Mouse (Mus musculus) Patski (cell line): ENCODE measurements around the gene Usp9x. TPM values are rescaled to one million over a fixed set of nuclear protein-coding genes. Genes with fewer than 3 reads are reported as not detected.

Source experiments
- ATAC-seq: fragments of 100-300 bp; one replicate; pipeline ENCODE4 v1.8.0; 2021
- CTCF ChIA-PET: fragments of 350-600 bp; sonication (Branson Sonifier 250); formaldehyde crosslinking; loops from one replicate; lab custom pipeline; 2022; ENCODE audit warnings: inconsistent platforms; lab: Charles Lee
- POLR2A ChIA-PET: fragments of 350-600 bp; sonication (Branson Sonifier 250); formaldehyde crosslinking; loops from one replicate; lab custom pipeline; 2022; ENCODE audit warnings: antibody characterized with exemption, inconsistent platforms; lab: Charles Lee
- DNase-seq: peaks from one replicate; pipeline ENCODE4 v3.0.0-alpha.2; 2011; ENCODE audit warnings: low read depth, low spot score
- H3K27me3 ChIP-seq: fragments of 371-371 bp; one replicate; pipeline ENCODE4 v1.5.1; 2021
- CTCF ChIP-seq: fragments of 100-300 bp; IDR thresholded peaks from one replicate; pipeline ENCODE4 v1.5.1; 2021
- in situ Hi-C: fragments of 300-500 bp; cut with MboI; formaldehyde crosslinking; loops from 3 replicates; pipeline ENCODE4 v1.11.1; 2018; ENCODE audit warnings: low pct_unique_long_range_greater_than_20kb, mixed read lengths
- polyA plus RNA-seq: library from polyadenylated mRNA; unstranded; gene quantifications from one replicate; pipeline ENCODE4 v1.2.3, GENCODE M21; 2021

Gene Usp9x
- polyA plus RNA-seq, 1 experiment from 2014 or later, result 122 TPM

DNA sequence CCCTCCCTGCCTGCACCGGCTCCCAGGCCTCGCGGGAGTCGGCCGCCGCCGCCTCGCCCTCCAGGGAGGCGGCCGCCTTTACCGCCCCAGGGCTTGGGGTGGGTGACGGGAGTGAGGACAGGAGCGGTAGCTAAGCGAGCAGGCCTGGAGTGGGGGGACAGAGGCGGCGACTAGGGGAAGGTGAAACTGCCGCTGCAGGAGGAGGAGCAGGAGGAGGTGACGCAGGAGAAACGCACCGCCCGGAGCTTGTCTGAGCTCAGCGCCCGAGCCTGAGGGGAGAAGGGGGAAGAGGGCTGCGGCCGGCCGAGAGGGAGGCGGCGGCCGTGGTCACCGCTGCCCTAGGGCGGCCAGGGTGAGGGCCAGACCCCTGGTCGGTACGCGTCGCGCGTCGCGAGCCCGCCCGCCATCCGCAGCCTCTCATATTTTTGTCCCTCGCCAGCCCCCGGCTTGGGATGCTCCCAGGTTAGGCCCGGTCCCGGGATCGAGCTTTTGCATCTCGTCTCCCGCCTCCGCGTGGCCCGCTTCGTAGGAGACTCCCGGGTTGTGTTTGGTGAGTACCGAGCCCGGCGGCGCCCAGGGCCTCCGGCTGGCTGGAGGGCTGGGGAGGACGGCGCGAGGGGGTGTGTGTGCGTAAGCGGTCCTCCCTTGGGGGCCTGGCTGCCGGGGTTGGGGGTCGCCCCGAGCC is 620 bp downstream of the Usp9x start:
- H3K27me3 ChIP-seq, result no peaks in the 10 kb centered on the region
- CTCF ChIA-PET, result interaction anchor here (0.7 to 1.1 kb wide), 2 partner anchors 22 to 30 kb away, joined by 3 read pairs; no protein-coding TSS in a partner anchor
- in situ Hi-C loops, result loop anchor here (10.0 kb wide), 1 partner anchor 147 kb away; no protein-coding TSS in a partner anchor
- no peak for TF ChIP-seq CTCF
- ATAC-seq (peak; percentile 65), DNase-seq (no peak)
- POLR2A ChIA-PET, result interaction anchor here (0.8 to 1.3 kb wide), 2 partner anchors 23 to 47 kb away, joined by 3 to 4 read pairs; no protein-coding TSS in a partner anchor

DNA sequence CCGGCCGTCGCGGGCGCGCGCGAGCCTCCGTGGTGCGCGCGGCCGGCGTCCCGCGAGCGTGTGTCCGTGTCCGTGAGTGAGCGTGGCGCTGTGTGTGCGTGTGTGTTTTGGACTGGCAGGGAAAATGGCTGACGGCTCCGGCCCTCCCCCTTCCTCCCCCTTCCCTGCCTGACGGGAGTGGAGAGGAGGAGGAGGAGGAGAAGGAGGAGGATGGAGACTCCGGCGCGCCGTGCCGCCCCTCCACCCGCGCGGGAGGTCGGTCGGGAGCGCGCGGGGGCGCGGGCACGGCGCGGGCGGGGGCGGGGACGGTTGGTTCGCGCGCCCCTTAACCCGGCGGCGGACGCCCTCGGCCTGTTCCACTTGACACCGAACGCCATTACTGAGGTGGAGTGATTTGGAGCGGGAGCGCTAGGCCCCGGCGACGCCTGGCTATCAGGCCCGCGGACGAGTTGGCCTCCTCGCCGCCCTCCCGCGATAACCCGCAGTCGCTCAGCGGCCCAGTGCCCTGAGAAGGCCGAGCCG is 1.2 kb downstream of the Usp9x start:
- no peaks in the 10 kb centered on the region for H3K27me3 ChIP-seq
- CTCF ChIA-PET, result no interaction called here
- POLR2A ChIA-PET, result no interaction called here
- no peak for DNase-seq
- no peak for TF ChIP-seq CTCF
- no peak for ATAC-seq
- in situ Hi-C loops, result loop anchor here (10.0 kb wide), 1 partner anchor 148 kb away; no protein-coding TSS in a partner anchor

DNA sequence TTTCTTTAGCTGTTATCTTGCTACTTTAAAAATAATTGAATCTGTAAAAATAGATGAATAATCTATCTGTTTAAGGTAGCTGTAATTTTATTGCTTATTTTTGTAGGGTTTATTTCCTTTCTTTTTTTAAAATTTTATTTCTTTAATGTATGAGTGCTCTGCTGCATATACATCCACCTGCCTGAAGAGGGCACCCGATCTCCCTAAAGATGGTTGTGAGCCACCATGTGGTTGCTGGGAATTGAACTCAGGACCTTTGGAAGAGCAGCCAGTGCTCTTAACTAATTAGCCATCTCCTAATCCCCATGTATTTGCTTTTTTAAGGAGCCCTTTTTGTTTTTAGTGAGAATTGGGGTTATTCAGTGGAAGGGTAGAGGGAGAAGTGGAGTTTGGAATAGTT is 14.3 kb downstream of the Usp9x start:
- in situ Hi-C loops, result no loop called here
- ATAC-seq (no peak), DNase-seq (no peak)
- peaks cover 21% of the 10 kb centered on the region for H3K27me3 ChIP-seq
- POLR2A ChIA-PET, result no interaction called here
- peak; percentile 62 for TF ChIP-seq CTCF
- CTCF ChIA-PET, result no interaction called here

DNA sequence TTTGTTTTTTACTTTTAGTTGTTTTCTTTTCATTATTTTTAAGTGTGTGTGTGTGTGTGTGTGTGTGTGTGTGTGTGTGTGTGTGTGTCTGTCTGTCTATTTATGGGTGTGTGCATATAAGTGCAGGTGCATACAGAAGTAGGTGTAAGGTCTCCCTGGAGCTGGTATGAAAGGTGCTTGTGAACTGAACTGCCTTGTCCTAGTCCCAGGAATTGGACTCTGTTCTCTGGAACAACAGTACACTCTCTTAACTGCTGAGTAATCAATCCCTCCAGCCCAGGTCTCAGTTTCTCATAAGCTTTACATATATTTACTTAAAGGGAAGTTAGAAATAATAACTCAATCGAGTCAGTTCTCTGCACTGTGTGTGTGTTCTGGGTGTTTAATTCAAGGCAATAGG is 25.7 kb downstream of the Usp9x start:
- ATAC-seq (no peak), DNase-seq (no peak)
- in situ Hi-C loops, result no loop called here
- H3K27me3 ChIP-seq, result peaks cover 41% of the 10 kb centered on the region
- POLR2A ChIA-PET, result no interaction called here
- no peak for TF ChIP-seq CTCF
- CTCF ChIA-PET, result no interaction called here

DNA sequence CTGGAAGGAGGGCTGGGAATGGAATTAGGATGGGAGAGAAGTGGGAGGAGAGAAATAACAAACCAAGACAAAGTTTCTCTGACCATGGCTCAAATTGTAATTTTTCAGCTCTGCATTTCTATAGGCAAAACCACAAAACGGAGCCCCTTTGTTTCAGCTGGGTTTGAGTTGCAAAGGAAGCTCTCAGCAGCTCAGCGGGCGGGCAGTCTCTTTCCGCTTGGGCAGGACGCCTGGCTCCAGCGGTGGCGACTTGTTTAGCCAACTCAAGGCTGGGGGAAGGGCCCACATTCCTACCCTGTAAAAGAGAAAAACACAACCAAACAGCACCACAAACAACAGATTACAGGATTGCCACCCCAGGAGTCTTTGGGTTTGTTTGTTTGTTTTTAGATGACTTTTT is 135.2 kb downstream of the Usp9x start:
- no peaks in the 10 kb centered on the region for H3K27me3 ChIP-seq
- ChIA-PET POLR2A (no interaction called here), CTCF (no interaction called here)
- no peak for TF ChIP-seq CTCF
- ATAC-seq (no peak), DNase-seq (no peak)
- in situ Hi-C loops, result loop anchor here (25.0 kb wide), 2 partner anchors 344 to 519 kb away; no protein-coding TSS in a partner anchor

DNA sequence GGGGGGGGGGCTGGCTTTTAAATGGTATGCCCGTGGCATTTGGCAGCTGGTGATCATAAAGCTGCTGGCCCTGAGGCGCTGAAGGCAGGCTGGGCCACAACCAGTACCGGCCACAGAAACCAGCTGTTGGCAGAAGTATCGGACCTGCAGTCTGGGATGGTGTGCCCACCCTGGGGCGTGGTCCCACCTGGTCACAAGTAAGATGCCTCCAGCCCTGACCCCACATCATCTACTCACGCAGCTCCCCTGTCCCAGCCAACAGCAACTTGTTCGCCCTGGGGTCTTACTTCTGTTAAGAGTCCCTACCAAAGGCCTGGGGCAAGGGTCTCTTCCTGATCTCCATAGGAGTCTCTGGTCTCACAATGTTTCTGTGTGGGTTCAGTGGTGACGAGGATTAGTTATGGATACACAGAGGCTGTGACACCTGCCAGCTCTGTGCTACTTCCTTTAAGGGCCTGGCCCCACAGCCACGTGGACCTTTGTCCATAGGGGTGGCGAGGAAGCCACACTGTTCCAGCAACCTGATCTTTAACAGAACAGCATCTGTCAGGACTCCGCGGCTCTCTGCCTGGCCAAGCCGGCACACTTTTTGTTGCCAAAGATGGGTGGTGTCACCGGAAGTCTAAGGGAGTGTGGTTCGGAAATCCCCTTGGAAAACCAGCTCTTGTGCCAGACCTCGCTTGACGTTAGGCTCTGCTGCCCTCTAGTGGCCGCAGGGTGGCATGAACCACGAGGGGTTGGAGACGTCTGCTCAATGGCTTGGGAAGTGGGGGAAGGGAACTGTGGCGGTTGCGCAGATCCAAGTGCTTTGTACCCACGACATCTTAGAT is 136.4 kb downstream of the Usp9x start:
- H3K27me3 ChIP-seq, result no peaks in the 10 kb centered on the region
- ATAC-seq (peak; percentile 89), DNase-seq (peak; percentile 58)
- TF ChIP-seq CTCF, result no peak
- in situ Hi-C loops, result loop anchor here (25.0 kb wide), 2 partner anchors 345 to 520 kb away; no protein-coding TSS in a partner anchor
- POLR2A ChIA-PET, result no interaction called here
- CTCF ChIA-PET, result interaction anchor here (0.8 to 1.7 kb wide), 4 partner anchors 10 to 83 kb away, joined by 3 to 7 read pairs (median 3); no protein-coding TSS in a partner anchor

DNA sequence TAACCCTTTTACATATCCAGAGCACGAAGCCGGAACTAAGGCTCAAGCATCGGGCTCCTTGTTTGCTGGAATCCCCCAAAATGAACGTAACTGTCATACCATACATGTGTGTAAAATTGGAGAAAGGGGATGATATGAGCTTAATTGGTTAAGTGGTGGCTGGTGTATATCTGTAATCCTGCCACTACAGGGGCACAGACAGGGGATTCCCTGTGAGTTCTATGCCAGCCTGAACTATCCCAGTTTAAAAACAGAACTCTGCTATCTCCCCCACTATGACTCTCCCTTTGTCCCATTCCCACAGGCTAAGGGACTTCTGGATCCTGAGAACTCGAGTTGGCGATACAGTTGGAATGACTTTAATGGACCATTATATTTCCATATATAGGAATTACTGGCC is 137.1 kb downstream of the Usp9x start:
- no peak for TF ChIP-seq CTCF
- CTCF ChIA-PET, result interaction anchor here (0.8 to 1.7 kb wide), 4 partner anchors 10 to 82 kb away, joined by 3 to 7 read pairs (median 3); no protein-coding TSS in a partner anchor
- in situ Hi-C loops, result loop anchor here (25.0 kb wide), 2 partner anchors 346 to 521 kb away; no protein-coding TSS in a partner anchor
- no peaks in the 10 kb centered on the region for H3K27me3 ChIP-seq
- POLR2A ChIA-PET, result no interaction called here
- ATAC-seq (no peak), DNase-seq (no peak)

DNA sequence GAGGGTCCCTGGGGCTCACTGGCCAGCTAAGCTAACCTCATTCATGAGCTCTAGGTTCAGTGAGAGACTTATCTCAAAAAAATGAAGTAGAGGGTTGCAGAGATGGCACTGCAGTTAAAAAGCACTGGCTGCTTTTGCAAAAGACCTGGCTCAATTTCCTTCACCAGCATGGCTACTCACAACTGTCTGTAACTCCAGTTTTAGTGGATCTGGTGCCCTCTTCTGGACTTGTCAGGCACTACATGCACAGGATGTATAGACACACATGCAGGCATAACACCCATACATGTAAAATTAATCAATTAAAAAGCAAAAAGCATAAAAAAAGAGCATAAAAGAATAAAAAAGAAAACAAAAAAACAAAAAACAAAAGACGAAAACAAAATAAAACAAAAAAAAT is 143.0 kb downstream of the Usp9x start:
- ChIA-PET CTCF (interaction anchor here (0.9 kb wide), 1 partner anchor 12 kb away, joined by 3 read pairs; no protein-coding TSS in a partner anchor), POLR2A (no interaction called here)
- ATAC-seq (no peak), DNase-seq (no peak)
- TF ChIP-seq CTCF, result no peak
- in situ Hi-C loops, result loop anchor here (25.0 kb wide), 2 partner anchors 352 to 527 kb away; no protein-coding TSS in a partner anchor
- H3K27me3 ChIP-seq, result no peaks in the 10 kb centered on the region

Other genes starting within 250 kb of the Usp9x start
- gene Ddx3x, start 209.5 kb downstream of the Usp9x start, polyA plus RNA-seq, result 242 TPM